Mouse (Mus musculus): ENCODE data around the gene Hpcal1. TPM values are rescaled to one million over a fixed set of nuclear protein-coding genes. Genes with fewer than 3 reads are reported as not detected.
"Not testable (repeated sequence)": the region's sequence is repeated elsewhere in the genome, so short reads cannot be mapped to it uniquely, and the experiment has no call there.

Gene Hpcal1
- polyA plus RNA-seq, 1 experiment = 113 TPM

GRCm38 (mm10) chr12:17792756-17793155 is 102.1 kb downstream of the Hpcal1 start:
- no peak for DNase-seq (ENCODE audit: low read depth)
- TF ChIP-seq CTCF (IDR thresholded peaks at IDR 0.05; ENCODE audit: borderline replicate concordance, extremely low read depth, insufficient read depth, insufficient read length) (no peak), POLR2A (IDR thresholded peaks at IDR 0.05; ENCODE audit: borderline replicate concordance, extremely low read depth, insufficient read depth, insufficient read length, poor library complexity, severe bottlenecking) (no peak)

- DNase-seq (ENCODE audit: low read depth) = peak; percentile 63
- TF ChIP-seq CTCF (IDR thresholded peaks at IDR 0.05; ENCODE audit: borderline replicate concordance, extremely low read depth, insufficient read depth, insufficient read length) (peak; percentile 42; the same call in 1 of the 2 replicates), POLR2A (IDR thresholded peaks at IDR 0.05; ENCODE audit: borderline replicate concordance, extremely low read depth, insufficient read depth, insufficient read length, poor library complexity, severe bottlenecking) (no peak)
Observed at GRCm38 (mm10) chr12:17795660-17796278, 105.1 kb downstream of the Hpcal1 start.

- not testable (repeated sequence) for DNase-seq (ENCODE audit: low read depth)
Observed at GRCm38 (mm10) chr12:17798261-17798660, 107.6 kb downstream of the Hpcal1 start.

GRCm38 (mm10) chr12:17808542-17808941 is 117.9 kb downstream of the Hpcal1 start:
- TF ChIP-seq CTCF (IDR thresholded peaks at IDR 0.05; ENCODE audit: borderline replicate concordance, extremely low read depth, insufficient read depth, insufficient read length) (peak; percentile 69; the same call in 1 of the 2 replicates), POLR2A (IDR thresholded peaks at IDR 0.05; ENCODE audit: borderline replicate concordance, extremely low read depth, insufficient read depth, insufficient read length, poor library complexity, severe bottlenecking) (no peak)
- DNase-seq (ENCODE audit: low read depth) = peak; percentile 89

- not testable (repeated sequence) for DNase-seq (ENCODE audit: low read depth)
Observed at GRCm38 (mm10) chr12:17835279-17835678, 144.6 kb downstream of the Hpcal1 start.

Other genes with a start within 250 kb of the Hpcal1 start
- gene Odc1, start 146.1 kb upstream of the Hpcal1 start, polyA plus RNA-seq (2012; rRNA removed) = 247 and 301 TPM in 2 replicates